Mouse (Mus musculus) mesoderm, embryonic 11.5 days (tissue): Measurements from ENCODE around the gene Gm20388.
A peak's percentile ranks its signal among the peaks of the same experiment; 100 is the strongest.
"Not testable (repeated sequence)": the region's sequence is repeated elsewhere in the genome, so short reads cannot be mapped to it uniquely, and the experiment has no call there.

ENCODE experiments used
- DNase-seq: peaks from one replicate; pipeline ENCODE4 v3.0.0-alpha.2; 2012; ENCODE audit warnings: low read depth, low spot score

Gene Gm20388

GRCm38 (mm10) chr8:121577751-121578675, 1667.4 kb downstream of the Gm20388 start:
- no peak for DNase-seq

GRCm38 (mm10) chr8:121578676-121579451, 1668.2 kb downstream of the Gm20388 start, which contains the start of gene Fbxo31:
TSS of gene Fbxo31 (minus strand) at chr8:121578806.
- peak; percentile 95 for DNase-seq

DNA sequence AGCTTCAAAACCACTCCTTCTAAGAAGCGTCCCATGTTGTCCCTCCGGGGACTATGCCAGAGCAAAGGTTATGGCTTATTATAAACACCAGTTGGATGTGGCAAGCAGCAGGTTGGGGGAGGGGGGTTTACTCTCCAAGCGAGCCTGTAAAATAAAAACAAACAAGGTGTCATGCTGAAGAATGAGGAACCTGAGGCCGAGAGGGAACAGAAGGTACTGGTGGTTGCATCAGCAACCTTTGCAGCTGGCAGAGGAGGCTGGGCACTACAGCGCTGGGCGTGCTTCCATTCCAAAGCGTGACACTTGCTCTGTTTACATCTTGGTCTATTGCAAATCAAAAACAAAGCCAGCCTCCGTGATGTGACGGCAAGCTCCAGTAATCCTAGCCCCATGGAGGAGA, 1669.8 kb downstream of the Gm20388 start:
- DNase-seq, result no peak

DNA sequence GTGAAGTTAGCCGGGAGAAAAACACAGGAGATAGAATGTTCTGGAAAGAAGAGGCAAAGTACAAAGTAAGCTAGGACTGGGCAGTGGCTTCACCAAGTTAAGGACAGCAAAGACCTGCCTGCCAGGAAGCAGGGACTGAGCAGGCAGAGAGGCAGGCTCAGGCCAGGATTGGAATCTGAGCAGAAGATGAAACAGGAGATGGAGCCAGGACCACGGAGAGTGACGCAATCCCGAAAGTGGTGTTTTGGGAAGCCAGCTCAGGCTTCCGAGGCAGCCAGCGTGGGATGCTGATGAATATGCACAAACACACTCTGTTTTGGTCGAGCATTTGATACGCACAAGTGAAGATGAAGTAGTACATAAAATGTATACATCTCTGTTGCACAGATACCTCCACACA, 1673.0 kb downstream of the Gm20388 start:
- no peak for DNase-seq

DNA sequence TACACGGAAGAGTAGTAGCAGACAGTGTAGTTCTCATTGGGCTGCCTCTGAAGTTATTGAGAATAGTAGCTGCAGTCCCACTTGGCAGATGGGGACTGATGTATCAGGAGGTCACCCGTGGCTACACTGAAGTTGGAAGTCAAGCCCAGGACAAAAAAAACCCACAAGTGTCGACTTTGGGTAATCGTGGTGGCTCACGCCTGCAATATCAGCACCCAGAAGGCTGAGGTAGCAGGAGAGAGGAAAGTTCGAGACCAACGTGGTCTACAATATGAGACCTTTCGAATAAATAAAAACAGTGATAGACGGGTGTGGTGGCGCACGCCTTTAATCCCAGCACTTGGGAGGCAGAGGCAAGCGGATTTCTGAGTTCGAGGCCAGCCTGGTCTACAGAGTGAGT, 1674.1 kb downstream of the Gm20388 start:
- no peak for DNase-seq

DNA sequence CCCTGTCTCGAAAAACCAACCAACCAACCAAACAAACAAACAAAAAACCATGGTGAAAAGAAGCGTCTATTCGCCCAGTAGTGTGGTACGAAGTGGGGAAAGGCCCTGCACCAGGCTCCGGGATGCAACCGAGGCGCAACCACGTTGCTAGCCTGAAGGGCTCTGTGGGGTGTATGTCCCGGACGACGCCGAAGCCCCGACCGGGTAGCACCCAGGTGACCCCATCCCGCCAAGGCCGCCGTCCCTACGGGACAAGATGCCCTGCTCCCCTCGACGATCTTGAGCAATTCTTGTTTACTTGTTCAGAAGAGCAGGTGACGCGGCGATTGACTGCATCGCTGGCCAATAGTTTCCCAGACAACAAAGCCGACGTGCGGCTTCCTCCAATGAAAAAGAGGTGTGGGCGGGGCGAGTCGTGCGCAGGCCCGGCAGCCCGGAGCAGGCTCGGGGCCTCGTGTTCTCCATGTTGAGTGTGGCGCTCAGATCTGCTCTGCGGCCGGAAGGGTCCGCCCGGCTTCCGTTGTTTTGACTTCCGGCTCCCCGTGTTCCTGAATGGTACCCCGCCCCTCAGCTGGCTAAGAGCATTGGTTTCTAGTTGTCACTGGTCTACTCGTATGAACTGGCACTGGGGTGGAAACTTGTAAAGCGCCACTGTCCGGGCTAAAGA, 1674.7 kb downstream of the Gm20388 start:
- DNase-seq, result peak; percentile 98

GRCm38 (mm10) chr8:121588750-121589149, 1678.1 kb downstream of the Gm20388 start:
- no peak for DNase-seq

DNA sequence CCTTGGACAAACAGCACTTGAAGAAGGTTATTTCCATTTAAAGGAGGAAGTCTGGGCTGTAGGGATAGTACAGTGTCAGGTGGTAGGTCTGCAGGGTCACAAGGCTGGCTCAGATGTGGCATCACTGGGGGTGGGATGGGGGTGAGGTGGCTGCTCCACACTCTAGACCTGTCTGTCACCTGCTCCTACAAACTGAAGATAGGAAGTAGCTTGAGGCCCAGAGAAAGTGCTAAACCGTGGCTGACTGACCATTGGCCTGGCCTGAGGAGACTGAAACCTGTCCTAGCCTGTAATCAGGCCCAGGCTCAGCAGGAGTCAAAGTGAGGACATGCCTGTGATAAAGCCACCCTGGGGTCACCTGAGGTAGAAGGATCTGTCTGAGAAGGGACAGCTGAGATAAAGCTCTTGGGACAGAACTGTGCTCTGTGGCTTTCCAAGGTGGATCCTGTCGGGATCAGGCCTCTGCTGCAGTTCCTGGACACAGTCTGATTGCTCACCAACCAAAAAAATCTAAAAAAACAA, 1678.6 kb downstream of the Gm20388 start:
- DNase-seq, result no peak

DNA sequence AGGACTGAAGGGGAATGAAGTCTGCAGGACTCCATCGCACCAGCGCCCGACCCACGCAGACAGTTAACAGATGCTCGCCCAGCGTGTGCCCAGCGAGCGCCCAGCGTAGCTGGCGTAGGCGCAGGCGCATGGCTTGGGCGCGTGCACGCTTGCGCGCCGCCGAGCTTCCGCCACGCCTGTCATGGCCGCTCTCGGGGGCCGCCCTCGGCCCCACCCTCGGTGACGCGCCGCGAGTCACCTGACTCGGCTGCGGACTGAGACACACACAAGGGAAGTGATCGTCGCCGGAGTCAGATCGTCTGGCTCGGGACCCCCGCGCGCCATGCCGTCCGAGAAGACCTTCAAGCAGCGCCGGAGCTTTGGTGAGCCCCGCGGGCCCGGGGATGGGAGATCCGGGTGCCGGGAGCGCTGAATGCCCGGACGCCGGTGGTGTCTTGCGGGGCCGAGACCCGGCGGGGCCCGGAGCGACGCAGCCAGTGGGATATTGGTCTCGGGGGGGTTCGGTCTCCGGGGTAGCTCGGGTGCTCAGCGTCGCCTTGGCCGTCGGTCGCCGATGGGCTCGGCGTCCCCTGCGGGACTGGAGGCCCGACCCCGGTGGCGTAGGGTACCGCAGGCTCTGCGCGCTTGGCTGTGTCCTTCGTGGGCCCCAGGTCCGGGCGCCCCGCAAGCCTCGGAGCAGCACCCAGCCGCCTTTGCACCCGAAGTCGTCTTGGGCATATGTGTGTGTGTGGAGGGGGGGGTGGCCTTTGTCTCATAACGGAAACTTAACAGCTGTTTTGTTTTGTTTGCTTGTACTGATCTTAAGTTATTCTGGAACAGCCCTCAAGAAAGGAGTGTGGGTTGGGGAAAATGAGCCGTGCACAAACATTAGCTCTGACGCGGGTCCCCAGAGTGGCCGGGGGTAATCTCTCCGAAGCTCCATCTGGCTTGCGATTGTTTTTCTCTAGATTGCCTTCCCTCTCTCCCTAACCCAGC, 1679.8 kb downstream of the Gm20388 start, which contains the start of gene Map1lc3b:
Gene Map1lc3b, plus strand, starts transcription at position 159 of the 975 bp plus-strand sequence.
- peak; percentile 97 for DNase-seq

GRCm38 (mm10) chr8:121591178-121592066, 1680.8 kb downstream of the Gm20388 start:
- peak; percentile 63 for DNase-seq

- DNase-seq, result no peak
Measured at GRCm38 (mm10) chr8:121593293-121593692, 1682.7 kb downstream of the Gm20388 start.

DNA sequence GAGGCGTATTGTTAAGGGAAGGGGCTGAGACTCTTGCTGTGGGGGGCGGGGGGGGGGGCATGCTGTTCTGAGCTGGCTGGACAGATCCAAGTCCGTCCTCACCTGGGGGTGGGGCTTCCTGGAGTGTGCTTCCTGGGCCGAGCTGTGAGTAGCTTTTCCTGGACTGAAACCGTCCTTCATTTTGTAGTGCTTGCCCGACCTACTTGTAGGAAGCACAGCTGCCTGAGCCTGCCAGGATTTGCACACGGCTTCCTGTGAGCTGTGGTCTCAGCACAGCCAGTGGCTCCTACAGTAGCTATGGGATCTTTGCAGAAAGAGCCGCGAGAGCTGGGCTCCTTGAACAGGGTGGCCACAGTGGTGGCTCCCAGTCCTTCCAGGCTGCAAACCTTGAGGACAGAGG, 1683.3 kb downstream of the Gm20388 start:
- DNase-seq, result no peak

- DNase-seq, result not testable (repeated sequence)
Measured at GRCm38 (mm10) chr8:121597492-121597891, 1686.9 kb downstream of the Gm20388 start.

- no peak for DNase-seq
Measured at GRCm38 (mm10) chr8:121598190-121598589, 1687.5 kb downstream of the Gm20388 start.

DNA sequence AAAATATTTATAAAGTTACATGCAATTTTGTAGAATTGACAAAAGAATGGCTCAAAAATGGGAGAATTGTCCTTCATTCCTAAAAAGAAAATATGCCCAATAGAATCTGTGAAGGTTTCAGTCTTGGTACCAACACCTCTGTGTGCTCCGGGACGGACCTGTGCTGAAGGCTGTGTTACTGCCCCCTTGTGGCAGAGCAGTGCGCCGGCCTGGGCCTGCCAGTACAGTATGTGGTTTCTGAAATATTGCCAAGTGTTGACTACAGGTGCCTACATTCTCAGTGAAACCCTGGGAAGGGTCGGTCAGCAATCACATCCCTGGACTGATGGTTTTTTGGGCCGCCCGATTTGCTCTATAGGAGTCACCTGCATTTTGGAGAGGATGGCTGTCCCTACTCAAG, 1688.3 kb downstream of the Gm20388 start:
- DNase-seq, result peak; percentile 83

DNA sequence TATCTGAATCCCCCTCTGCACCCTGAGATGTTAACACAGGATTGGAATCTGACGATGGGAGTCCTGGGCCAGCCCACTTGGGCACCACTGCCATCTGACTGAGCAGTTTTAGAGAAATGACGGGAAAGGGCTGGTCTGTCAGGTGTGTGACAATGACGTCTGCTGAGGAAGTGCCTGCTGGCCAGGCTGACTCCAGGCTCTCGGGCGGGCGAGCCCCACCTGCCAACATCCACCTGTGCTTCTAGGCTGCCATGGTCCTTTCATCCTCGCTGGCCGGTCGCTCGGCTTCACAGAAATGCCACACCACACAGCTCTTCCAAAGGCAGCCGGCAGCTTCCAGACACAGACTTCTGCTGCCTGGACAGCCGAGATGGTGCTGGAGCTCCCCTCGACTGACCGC, 1689.2 kb downstream of the Gm20388 start:
- no peak for DNase-seq

DNA sequence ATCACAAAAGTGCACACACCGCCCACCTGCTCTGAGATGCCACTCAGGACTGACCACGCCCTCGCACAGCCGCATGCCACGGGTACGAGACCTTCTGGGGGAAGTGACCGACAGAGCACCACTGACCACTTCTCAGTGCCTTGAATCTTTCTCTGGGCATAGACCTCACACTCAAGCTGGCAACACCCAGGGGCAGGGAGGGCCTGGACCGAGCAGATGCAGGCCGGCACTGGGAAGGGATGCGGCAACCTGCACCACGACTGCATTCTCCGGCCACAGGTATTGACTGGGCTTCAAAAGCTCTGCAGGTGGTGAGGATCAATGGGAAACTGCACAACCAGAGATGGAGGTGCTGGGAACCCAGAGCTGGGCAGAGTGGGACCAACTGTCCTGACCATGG, 1691.8 kb downstream of the Gm20388 start:
- no peak for DNase-seq

GRCm38 (mm10) chr8:121602860-121603259, 1692.2 kb downstream of the Gm20388 start:
- peak; percentile 66 for DNase-seq

GRCm38 (mm10) chr8:121603801-121604200, 1693.2 kb downstream of the Gm20388 start:
- no peak for DNase-seq
